Mouse (Mus musculus): ENCODE data around the gene Hcls1. TPM values are rescaled to one million over a fixed set of nuclear protein-coding genes. Genes with fewer than 3 reads are reported as not detected.

Gene Hcls1
- polyA plus RNA-seq, 1 experiment from 2014 or later = 1.4 TPM

GRCm38 (mm10) chr16:36926514-36927447 is 8.0 kb upstream of the Hcls1 start:
- H3K4me3 ChIP-seq (ENCODE audit: low read depth, low read length) = no peak overlapping the region
- H3K36me3 ChIP-seq (ENCODE audit: control insufficient read depth, insufficient read depth, low read length) = peaks cover 73% of the 10 kb centered on the region
- H3K4me1 ChIP-seq (ENCODE audit: control insufficient read depth, insufficient read depth, low read length) = no peaks in the 10 kb centered on the region
- no peaks in the 10 kb centered on the region for H3K9me3 ChIP-seq (replicated peaks; ENCODE audit: control insufficient read depth, low read length)
- no peak for DNase-seq (ENCODE audit: low spot score)
- H3K27ac ChIP-seq (ENCODE audit: low read depth, low read length) = no peak overlapping the region
- ATAC-seq = no peak
- no peak overlapping the region for H3K9ac ChIP-seq (ENCODE audit: low read length)
- H3K27me3 ChIP-seq (replicated peaks; ENCODE audit: control insufficient read depth, insufficient read depth, low read length) = no peaks in the 10 kb centered on the region
- WGBS = 91% methylated on average over 10 of the region's 10 CpGs
- no peak overlapping the region for H3K4me2 ChIP-seq (ENCODE audit: low read length)

DNA sequence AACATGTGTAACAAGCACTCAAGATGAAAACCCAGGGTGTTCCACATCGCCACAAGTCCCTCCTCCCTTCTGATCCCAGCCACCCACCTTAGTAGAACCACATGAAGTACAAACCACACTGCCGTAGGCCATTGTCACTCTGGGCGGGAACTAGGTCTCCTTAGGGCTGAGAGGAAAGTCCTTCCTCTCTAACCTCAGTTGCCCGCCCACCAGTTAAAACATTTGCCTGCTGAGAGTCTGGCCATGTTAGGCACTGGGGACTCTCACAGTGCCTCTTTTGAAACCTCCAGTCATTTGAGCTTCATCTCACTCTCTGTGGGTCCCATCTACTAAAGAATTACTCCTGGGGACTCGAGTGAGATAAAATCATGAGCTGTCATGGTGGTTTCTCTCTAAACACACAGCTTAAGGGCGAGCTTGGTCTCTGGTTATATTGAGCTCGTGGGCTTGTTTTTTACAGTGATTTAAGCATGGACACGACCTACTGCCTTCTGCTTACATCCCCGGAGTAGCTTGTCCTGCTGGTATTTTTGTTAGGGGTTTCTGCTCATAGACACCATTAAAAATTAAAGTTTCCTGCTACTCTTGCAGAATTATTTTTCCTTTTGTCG is 7.2 kb upstream of the Hcls1 start:
- WGBS = 89% methylated on average over 10 of the region's 10 CpGs
- ATAC-seq (no peak), DNase-seq (ENCODE audit: low spot score) (no peak)
- Histone ChIP-seq H3K9me3 (replicated peaks; ENCODE audit: control insufficient read depth, low read length) (no peaks in the 10 kb centered on the region), H3K9ac (ENCODE audit: low read length) (no peak overlapping the region), H3K4me2 (ENCODE audit: low read length) (no peak overlapping the region), H3K27me3 (replicated peaks; ENCODE audit: control insufficient read depth, insufficient read depth, low read length) (no peaks in the 10 kb centered on the region), H3K4me1 (ENCODE audit: control insufficient read depth, insufficient read depth, low read length) (no peaks in the 10 kb centered on the region), H3K4me3 (ENCODE audit: low read depth, low read length) (no peak overlapping the region), H3K27ac (ENCODE audit: low read depth, low read length) (no peak overlapping the region), H3K36me3 (ENCODE audit: control insufficient read depth, insufficient read depth, low read length) (peaks cover 81% of the 10 kb centered on the region)

GRCm38 (mm10) chr16:36928106-36928500 is 6.7 kb upstream of the Hcls1 start:
- no peaks in the 10 kb centered on the region for H3K9me3 ChIP-seq (replicated peaks; ENCODE audit: control insufficient read depth, low read length)
- H3K4me1 ChIP-seq (ENCODE audit: control insufficient read depth, insufficient read depth, low read length) = no peaks in the 10 kb centered on the region
- no peak overlapping the region for H3K4me3 ChIP-seq (ENCODE audit: low read depth, low read length)
- H3K36me3 ChIP-seq (ENCODE audit: control insufficient read depth, insufficient read depth, low read length) = peaks cover 86% of the 10 kb centered on the region
- no peak overlapping the region for H3K9ac ChIP-seq (ENCODE audit: low read length)
- DNase-seq (ENCODE audit: low spot score) (no peak), ATAC-seq (no peak)
- 94% methylated on average over 8 of the region's 8 CpGs for WGBS
- no peak overlapping the region for H3K4me2 ChIP-seq (ENCODE audit: low read length)
- H3K27ac ChIP-seq (ENCODE audit: low read depth, low read length) = no peak overlapping the region
- H3K27me3 ChIP-seq (replicated peaks; ENCODE audit: control insufficient read depth, insufficient read depth, low read length) = no peaks in the 10 kb centered on the region

GRCm38 (mm10) chr16:36929216-36929615 is 5.6 kb upstream of the Hcls1 start:
- no peak for DNase-seq (ENCODE audit: low spot score)
- no peaks in the 10 kb centered on the region for H3K27me3 ChIP-seq (replicated peaks; ENCODE audit: control insufficient read depth, insufficient read depth, low read length)
- ATAC-seq = no peak
- H3K9me3 ChIP-seq (replicated peaks; ENCODE audit: control insufficient read depth, low read length) = no peaks in the 10 kb centered on the region
- no peak overlapping the region for H3K9ac ChIP-seq (ENCODE audit: low read length)
- H3K36me3 ChIP-seq (ENCODE audit: control insufficient read depth, insufficient read depth, low read length) = peaks cover 86% of the 10 kb centered on the region
- H3K27ac ChIP-seq (ENCODE audit: low read depth, low read length) = no peak overlapping the region
- WGBS = 96% methylated on average over 7 of the region's 7 CpGs
- no peak overlapping the region for H3K4me3 ChIP-seq (ENCODE audit: low read depth, low read length)
- no peaks in the 10 kb centered on the region for H3K4me1 ChIP-seq (ENCODE audit: control insufficient read depth, insufficient read depth, low read length)
- no peak overlapping the region for H3K4me2 ChIP-seq (ENCODE audit: low read length)

DNA sequence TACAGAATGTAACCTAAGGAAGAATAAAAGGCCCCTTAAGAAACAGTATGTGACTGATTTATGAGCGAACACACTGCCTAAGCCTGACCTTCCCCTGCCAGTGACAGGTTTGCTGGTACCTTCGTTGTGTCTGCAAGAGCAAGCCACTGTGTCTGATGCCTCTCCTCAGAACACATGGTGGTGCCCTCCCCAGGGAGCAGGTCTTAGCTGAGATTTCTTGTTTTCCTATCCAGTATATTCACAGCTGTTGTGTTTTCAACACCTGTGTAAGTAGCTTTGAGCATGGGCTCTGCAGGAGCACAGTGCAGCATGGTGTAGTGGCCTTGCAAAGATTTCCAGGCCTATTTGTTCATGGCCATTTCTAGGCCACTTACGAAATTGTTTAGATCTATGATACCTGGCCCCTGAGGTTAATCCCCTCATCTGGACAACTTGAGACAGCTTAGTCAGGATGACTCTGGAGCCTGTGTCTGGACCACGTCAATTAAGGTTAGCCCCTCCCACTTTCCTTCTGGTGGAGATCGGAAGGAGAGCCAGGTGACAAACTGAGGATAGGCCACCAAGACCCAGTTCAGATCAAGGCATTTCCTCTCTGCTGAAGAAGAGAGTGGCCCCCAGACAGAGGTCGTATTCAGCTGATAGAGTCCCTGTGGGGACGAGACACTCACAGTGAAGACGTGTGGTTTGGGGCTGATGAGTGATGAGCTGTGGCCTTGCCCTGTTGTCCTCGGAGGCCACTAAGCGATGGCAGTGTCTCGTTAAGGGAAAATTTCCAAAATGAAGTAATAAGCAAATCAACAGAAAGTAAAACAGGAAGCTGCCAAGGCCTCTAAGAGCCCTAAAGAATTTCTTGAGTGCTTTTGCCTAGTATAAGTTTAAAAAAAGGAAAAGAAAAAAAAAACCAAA is 4.3 kb upstream of the Hcls1 start:
- no peak for ATAC-seq
- DNase-seq (ENCODE audit: low spot score) = no peak
- H3K4me1 ChIP-seq (ENCODE audit: control insufficient read depth, insufficient read depth, low read length) = no peaks in the 10 kb centered on the region
- no peak overlapping the region for H3K4me2 ChIP-seq (ENCODE audit: low read length)
- H3K27ac ChIP-seq (ENCODE audit: low read depth, low read length) = no peak overlapping the region
- H3K27me3 ChIP-seq (replicated peaks; ENCODE audit: control insufficient read depth, insufficient read depth, low read length) = no peaks in the 10 kb centered on the region
- no peak overlapping the region for H3K4me3 ChIP-seq (ENCODE audit: low read depth, low read length)
- H3K9ac ChIP-seq (ENCODE audit: low read length) = no peak overlapping the region
- no peaks in the 10 kb centered on the region for H3K9me3 ChIP-seq (replicated peaks; ENCODE audit: control insufficient read depth, low read length)
- WGBS = 85% methylated on average over 11 of the region's 11 CpGs
- peaks cover 74% of the 10 kb centered on the region for H3K36me3 ChIP-seq (ENCODE audit: control insufficient read depth, insufficient read depth, low read length)

GRCm38 (mm10) chr16:36931381-36931780 is 3.4 kb upstream of the Hcls1 start:
- WGBS = 93% methylated on average over 10 of the region's 10 CpGs
- H3K36me3 ChIP-seq (ENCODE audit: control insufficient read depth, insufficient read depth, low read length) = peaks cover 65% of the 10 kb centered on the region
- DNase-seq (ENCODE audit: low spot score) (no peak), ATAC-seq (no peak)
- H3K9ac ChIP-seq (ENCODE audit: low read length) = no peak overlapping the region
- no peaks in the 10 kb centered on the region for H3K4me1 ChIP-seq (ENCODE audit: control insufficient read depth, insufficient read depth, low read length)
- no peak overlapping the region for H3K4me3 ChIP-seq (ENCODE audit: low read depth, low read length)
- H3K27ac ChIP-seq (ENCODE audit: low read depth, low read length) = no peak overlapping the region
- H3K9me3 ChIP-seq (replicated peaks; ENCODE audit: control insufficient read depth, low read length) = no peaks in the 10 kb centered on the region
- H3K27me3 ChIP-seq (replicated peaks; ENCODE audit: control insufficient read depth, insufficient read depth, low read length) = no peaks in the 10 kb centered on the region
- H3K4me2 ChIP-seq (ENCODE audit: low read length) = no peak overlapping the region

GRCm38 (mm10) chr16:36931976-36932375 is 2.8 kb upstream of the Hcls1 start:
- Histone ChIP-seq H3K9ac (ENCODE audit: low read length) (no peak overlapping the region), H3K27me3 (replicated peaks; ENCODE audit: control insufficient read depth, insufficient read depth, low read length) (no peaks in the 10 kb centered on the region), H3K4me2 (ENCODE audit: low read length) (no peak overlapping the region), H3K9me3 (replicated peaks; ENCODE audit: control insufficient read depth, low read length) (no peaks in the 10 kb centered on the region), H3K4me3 (ENCODE audit: low read depth, low read length) (no peak overlapping the region), H3K27ac (ENCODE audit: low read depth, low read length) (no peak overlapping the region), H3K36me3 (ENCODE audit: control insufficient read depth, insufficient read depth, low read length) (peaks cover 60% of the 10 kb centered on the region), H3K4me1 (ENCODE audit: control insufficient read depth, insufficient read depth, low read length) (no peaks in the 10 kb centered on the region)
- DNase-seq (ENCODE audit: low spot score) (no peak), ATAC-seq (no peak)
- 92% methylated on average over 3 of the region's 3 CpGs for WGBS

DNA sequence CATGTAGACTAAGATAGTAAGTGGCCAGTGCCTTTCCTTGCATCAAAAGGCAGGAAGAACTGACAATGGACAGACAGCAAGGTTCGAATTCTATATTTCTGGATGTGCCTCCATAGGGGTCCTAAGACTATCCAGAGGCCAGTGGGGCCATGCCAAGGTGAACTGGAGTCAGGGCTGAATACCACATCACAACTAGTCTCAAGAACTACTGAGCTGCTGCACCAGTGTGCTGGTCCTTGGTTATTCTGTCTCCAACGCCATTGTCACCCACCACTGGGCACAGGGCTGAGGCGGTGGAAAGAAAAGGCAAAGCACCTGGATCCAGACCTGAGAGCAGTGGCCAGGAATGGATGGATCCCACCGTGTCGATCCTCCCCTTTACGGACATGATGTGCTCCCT is 2.2 kb upstream of the Hcls1 start:
- H3K9ac ChIP-seq (ENCODE audit: low read length) = no peak overlapping the region
- 97% methylated on average over 6 of the region's 6 CpGs for WGBS
- no peaks in the 10 kb centered on the region for H3K9me3 ChIP-seq (replicated peaks; ENCODE audit: control insufficient read depth, low read length)
- DNase-seq (ENCODE audit: low spot score) (no peak), ATAC-seq (no peak)
- no peak overlapping the region for H3K4me2 ChIP-seq (ENCODE audit: low read length)
- no peak overlapping the region for H3K27ac ChIP-seq (ENCODE audit: low read depth, low read length)
- H3K4me3 ChIP-seq (ENCODE audit: low read depth, low read length) = no peak overlapping the region
- peaks cover 54% of the 10 kb centered on the region for H3K36me3 ChIP-seq (ENCODE audit: control insufficient read depth, insufficient read depth, low read length)
- H3K4me1 ChIP-seq (ENCODE audit: control insufficient read depth, insufficient read depth, low read length) = no peaks in the 10 kb centered on the region
- no peaks in the 10 kb centered on the region for H3K27me3 ChIP-seq (replicated peaks; ENCODE audit: control insufficient read depth, insufficient read depth, low read length)
